Mouse (Mus musculus): ENCODE measurements around the gene Emcn. TPM values are rescaled to one million over a fixed set of nuclear protein-coding genes. Genes with fewer than 3 reads are reported as not detected.

The Emcn gene
- polyA plus RNA-seq, 1 experiment from 2014 or later = 8.1 TPM

DNA sequence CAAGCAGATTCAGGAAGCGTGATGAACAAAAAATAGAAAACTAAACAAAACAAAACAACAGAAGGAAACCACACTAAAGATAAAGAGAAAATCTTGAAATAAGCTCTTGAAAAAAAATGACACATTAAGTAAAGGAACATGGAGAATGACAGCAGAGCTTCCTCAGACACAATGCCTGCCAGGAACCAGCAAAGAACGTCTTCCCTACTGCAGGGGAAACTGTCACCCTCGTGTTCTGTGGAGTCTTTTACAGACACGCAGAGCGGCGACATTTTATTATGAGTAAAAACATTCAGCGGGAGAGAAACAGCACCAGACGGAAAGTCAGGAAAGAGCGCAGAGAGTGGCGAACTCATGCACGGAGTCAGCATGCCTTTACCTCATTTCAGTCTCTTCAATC, 54.7 kb downstream of the Emcn start:
- no peak for DNase-seq (ENCODE audit: low spot score)

GRCm38 (mm10) chr3:137415451-137416086, 74.7 kb downstream of the Emcn start:
- DNase-seq (ENCODE audit: low spot score) = no peak

- no peak for DNase-seq (ENCODE audit: low spot score)
Measured at GRCm38 (mm10) chr3:137418636-137419035, 77.8 kb downstream of the Emcn start.

GRCm38 (mm10) chr3:137429516-137429915, 88.6 kb downstream of the Emcn start:
- DNase-seq (ENCODE audit: low spot score) = no peak

DNA sequence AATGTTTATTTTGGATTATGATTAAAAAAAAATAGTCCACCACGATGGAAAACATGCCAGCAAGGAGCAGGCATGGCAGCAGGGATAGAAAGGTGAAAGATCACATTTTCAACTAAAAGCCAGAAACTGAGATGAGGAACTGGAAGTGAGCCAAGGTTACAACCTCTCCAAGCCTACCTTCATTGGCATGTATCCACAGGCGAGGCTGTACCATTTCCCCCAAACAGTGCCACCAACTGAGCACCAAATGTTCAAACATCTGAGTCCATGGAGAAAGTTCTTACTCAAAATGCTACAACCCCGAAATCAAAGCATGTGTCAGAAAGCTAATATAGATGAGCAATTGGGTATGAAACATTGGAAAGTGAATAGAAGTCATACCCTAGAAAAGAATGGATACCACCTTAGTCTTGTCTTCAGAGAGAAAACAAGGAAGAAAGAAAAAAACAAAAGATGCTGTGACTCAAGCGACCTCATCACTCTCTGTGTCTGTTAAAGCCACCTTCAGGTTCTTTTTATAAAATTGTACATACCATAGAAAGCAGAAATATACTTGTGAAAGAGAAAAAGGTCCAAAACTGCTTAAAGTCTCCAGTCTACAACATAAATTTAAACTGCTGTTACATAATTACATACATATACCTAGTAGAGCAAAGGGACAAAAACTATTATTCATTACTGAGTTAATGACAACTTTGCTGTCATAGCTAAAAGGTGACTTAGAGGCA, 124.2 kb downstream of the Emcn start:
- DNase-seq (ENCODE audit: low spot score) = no peak

GRCm38 (mm10) chr3:137465953-137466352, 125.1 kb downstream of the Emcn start:
- DNase-seq (ENCODE audit: low spot score) = no peak

- DNase-seq (ENCODE audit: low spot score) = no peak
Measured at GRCm38 (mm10) chr3:137466766-137467165, 125.9 kb downstream of the Emcn start.

DNA sequence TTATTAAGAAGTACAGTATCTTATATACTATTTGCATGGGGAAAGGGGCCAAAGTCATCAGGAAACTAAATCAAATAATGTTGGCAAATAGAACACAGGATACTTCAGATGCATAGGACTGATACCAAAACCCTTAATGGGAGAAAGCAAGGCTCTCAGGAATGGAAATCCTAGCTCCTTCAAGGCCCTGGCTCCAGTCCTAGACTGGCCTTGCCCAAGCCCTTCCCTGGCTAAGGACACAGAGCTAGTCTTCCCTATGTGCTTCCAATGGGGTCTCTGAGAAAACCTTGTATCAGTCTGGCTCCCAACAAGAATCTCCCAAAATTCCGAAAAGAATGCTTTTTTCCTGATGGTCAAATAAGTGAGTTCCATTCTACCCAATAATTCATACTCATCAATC, 126.5 kb downstream of the Emcn start:
- DNase-seq (ENCODE audit: low spot score) = no peak

DNA sequence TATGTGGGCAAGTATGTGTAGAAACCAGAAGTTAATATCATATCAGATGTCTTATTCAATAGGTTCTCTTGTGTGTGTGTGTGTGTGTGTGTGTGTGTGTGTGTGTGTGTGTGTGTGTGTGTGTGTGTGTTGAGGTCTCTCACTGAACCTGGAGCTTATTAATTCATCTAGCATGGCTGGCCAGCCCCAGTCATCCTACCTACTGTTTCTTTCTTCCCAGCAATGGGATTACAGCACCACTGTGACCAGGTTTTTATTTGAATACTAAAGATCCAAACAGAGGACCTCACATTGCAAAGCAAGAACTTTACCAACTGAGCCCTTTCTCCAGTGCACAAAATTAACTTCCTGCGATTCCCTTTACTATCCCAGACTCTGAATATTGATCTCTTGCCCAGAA, 131.3 kb downstream of the Emcn start:
- DNase-seq (ENCODE audit: low spot score) = no peak

GRCm38 (mm10) chr3:137479761-137480339, 139.0 kb downstream of the Emcn start:
- no peak for DNase-seq (ENCODE audit: low spot score)

DNA sequence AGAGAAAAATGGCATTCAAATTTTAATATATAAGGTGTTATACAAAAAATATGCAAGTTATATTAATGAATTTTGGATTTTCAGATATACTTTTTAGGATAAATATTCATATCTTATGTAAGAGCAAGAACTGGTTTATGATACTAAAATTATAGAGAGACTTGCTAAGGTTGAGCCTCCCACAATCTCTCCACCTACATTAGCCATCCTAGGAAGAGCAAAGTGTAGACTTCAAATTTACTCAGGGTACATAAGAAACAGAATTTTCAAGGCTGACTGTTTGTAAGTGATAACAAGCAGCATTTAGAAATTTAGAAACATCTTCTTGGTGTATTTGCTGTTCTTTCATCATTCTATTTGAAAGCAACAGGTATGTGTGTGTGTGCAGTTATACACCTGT, 140.3 kb downstream of the Emcn start:
- DNase-seq (ENCODE audit: low spot score) = no peak

Data from thymus, postnatal 0 days (tissue).